Mouse (Mus musculus) brain, embryonic 14.5 days (tissue): ENCODE measurements around the gene Gkn2. TPM values are rescaled to one million over a fixed set of nuclear protein-coding genes. Genes with fewer than 3 reads are reported as not detected.

Experiments used
- DNase-seq: peaks from one replicate; pipeline ENCODE4 v3.0.0-alpha.2; 2011; ENCODE audit warnings: low read depth
- CTCF ChIP-seq: fragments of 200-500 bp; IDR thresholded peaks from 2 replicates; pipeline ENCODE4 v1.5.1; 2012; ENCODE audit warnings: inconsistent platforms, mild to moderate bottlenecking, moderate library complexity, borderline replicate concordance; ENCODE audit not compliant: insufficient read depth, insufficient read length; ENCODE audit errors: extremely low read depth
- POLR2A ChIP-seq: fragments of 200-500 bp; IDR thresholded peaks from 2 replicates; pipeline ENCODE4 v1.6.1; 2012; ENCODE audit warnings: mild to moderate bottlenecking, inconsistent platforms, borderline replicate concordance; ENCODE audit not compliant: poor library complexity, insufficient read depth, insufficient read length, severe bottlenecking; ENCODE audit errors: extremely low read depth
- polyA plus RNA-seq: library from polyadenylated mRNA; depleted of rRNA; stranded (reverse); fragments of >200 nt; gene quantifications from 2 replicates; pipeline ENCODE4 v1.2.3, GENCODE M21; 2012; rRNA removed

Gkn2 gene
- 0.09 TPM in 1 of 2 replicates, not detected in the other for polyA plus RNA-seq

DNA sequence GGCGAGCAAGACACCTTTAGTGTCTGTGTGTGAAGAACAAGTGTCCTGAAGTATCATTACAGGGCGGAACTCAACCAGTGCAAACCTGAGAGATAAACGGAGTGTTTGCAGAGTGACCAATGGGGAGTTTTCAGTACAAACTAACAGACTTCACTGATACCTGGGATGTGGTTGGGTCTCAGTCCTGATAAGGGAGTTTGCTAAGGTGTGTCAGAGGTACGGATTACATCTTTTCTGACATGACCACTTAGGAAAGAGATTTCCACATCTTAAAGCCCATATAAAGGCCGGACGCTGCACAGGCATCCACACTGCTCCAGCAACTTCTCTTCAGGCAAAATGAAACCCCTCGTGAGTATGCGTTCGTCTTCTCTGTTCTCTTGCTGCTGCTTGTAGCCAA is at the start of gene Gkn2:
Gene Gkn2 (plus strand): TSS at position 301 of the 400 bp plus-strand sequence.
- no peak for DNase-seq
- no peak for TF ChIP-seq CTCF
- TF ChIP-seq POLR2A: no peak

DNA sequence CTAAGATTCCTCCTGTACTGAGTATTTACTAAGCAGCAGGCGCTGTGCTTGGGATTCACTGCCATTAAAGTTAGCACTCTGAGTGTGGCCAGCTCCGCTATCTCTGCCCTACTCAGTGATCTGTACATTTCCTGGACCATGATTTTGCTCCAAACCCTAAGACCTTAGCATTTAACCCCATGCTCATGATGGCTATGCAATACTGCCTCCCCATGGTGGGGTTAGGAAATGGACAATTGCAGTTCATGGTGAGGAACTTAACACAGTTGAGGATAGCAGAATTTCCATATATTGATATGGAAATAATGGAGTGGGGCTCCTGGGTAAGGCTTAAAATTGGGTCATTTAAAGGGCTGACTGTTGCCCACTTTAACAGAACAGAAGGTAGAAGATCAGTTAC is 49.8 kb upstream of the Gkn2 start:
- DNase-seq: peak; percentile 34
- TF ChIP-seq POLR2A: no peak
- TF ChIP-seq CTCF: peak; percentile 47; the same call in 1 of the 2 replicates

DNA sequence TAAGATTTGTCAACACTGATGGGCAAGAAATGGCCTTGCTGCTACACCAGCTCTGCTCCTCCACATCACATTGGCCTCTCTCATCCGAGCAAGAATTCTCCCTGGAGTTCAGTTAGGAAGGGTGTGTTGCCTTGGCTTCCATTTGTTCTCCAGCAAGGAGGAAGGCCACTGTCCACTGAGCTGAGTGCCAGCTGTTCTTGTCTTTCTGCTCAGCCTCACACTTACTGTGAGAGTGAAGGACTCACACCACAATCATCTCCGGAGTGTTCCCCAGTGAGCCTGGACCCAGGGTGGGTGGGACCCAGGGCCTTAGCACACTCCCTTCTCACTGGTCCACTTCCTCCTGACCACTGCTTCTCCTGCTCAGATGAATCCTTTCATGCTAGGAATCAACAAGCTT is 46.2 kb upstream of the Gkn2 start:
- TF ChIP-seq CTCF (no peak), POLR2A (no peak)
- no peak for DNase-seq

DNA sequence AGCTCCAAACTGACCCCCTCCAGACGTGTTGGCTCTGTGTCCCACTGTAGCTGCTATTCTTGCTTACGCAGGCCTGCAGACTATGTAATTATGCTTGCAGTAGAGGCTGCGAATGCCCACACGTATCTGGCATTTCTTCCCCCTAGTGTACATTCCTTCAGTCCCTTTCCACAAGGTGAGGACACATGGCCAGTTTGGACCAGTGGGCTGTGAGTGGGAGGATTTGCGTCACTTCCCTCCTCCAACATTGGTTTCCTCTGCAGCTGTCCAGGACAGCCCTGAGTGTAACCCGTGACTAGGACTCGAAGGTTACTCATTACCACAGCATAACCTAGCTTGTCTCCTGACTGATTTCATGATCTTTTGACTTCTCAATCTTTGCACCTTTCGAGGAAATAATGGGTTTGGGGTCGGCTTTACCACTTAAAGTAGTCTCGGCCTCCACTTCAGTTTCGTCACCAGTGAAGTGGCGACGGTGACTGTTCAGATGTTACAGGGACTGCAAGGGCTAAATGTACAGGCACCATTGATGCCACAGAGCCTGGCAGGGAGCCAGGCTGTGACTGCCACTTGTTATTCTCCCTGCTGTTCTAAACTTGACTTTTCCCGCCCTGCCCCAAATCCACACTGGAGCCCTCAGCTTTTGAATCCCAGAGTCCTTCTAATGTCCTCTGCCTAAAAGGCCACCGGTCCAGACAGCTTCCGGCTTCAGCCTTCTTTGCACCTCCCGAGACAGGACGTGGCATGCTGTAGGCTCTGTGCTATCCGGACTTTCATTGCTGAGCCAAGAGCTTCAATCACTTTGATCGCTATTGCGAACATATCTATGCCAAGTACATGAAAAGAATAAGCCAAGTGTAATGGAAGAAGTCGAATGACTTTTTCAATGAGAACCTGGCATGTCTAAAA is 44.6 kb upstream of the Gkn2 start:
- DNase-seq: peak; percentile 35
- TF ChIP-seq POLR2A (no peak), CTCF (no peak)

DNA sequence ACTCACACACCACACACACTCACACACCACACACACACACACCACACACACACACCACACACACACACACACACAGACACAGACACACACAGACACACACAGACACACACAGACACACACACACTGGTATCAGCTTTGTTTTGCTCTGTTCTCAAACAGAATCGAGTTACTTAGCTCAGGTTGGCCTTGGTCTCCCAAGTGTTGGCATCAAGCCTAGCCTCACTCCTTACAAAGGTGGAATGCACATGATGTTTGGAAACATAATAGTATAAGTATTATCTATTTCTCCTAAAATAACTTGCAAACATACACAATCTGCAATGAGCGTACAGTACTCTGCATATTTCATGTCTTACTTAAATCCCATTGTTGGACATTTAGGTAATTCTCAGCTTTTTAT is 40.8 kb upstream of the Gkn2 start:
- DNase-seq: no peak
- no peak for TF ChIP-seq POLR2A
- no peak for TF ChIP-seq CTCF

DNA sequence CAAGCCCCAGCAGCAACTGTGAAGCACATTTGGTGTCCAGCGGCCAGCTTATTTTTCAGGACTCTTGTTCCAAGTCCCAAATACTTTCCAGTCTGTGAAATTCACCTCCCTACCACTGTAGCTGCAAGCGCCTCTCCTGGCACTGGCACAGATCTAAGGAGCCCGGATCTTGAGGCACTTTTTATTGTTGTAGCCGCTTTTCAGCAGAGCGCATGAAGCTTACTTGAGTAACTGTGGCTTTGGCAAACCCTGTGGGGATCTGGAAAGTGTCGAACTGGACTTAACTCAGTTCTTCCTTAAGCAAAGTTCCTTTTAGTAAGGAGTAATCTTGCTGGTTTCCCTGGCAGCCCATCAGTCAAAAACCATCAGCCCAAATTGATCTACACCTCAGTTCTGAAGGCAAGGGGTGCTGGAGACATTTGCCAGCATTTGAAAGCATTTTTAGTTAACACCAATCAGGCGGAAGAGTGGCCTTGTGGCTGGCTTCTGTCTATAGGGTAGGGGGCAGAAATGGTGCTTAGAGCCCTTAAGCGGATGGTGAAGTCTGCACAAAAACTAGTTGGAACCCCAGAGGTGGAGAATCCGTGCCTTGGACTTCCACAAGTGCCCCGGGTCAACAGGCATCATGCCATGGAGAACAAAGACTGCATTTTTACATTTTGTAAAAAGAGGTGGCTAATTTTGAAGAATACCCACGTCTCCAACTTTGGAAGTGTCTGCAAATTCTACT is 38.6 kb upstream of the Gkn2 start:
- TF ChIP-seq CTCF (peak; percentile 25; the same call in 1 of the 2 replicates), POLR2A (no peak)

DNA sequence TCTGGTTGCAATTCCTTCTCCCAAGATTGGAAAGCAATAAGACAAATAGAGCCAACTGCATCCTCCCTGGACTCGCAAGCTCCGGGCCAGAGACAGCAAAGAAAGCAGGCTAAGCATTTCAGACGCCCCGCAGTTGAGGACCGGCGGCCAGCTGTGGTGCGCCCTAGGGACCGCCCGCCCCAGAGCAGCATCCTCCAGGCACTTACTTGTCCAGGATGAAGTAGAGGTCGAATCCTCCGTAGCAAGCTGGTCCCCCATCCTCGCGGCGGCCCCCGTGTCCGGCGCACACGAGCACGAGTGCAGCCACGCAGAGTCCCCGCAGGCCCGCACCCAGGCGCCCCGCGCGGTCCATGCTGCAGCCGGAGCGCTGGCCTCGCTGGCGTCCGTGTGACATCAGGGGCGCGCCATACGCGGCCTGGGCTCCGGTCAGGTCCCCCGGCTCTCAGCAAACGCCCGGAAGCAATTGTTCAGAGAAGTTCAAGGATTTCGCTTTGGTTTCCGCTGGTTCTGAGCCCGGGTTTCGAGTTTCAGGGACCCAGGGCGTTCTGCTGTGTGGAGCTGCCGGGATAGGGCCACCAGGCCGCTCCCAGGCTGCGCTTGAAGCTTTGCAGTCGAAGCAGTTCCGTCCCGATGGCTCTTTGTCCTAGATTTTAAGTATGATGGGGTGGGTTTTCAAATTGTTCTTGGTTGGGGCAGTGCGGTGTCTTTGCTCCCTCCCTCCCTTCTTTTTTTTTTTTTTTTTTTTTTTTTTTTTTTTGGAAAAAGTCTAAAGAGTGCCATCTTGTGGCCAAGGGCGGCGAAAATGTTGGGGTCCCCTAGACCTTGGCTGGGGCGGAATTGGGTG is 37.8 kb upstream of the Gkn2 start, which contains the start of gene Antxr1:
Gene Antxr1 (minus strand): TSS at position 731 of the 844 bp plus-strand sequence.
- DNase-seq: peak; percentile 72
- TF ChIP-seq CTCF: peak; percentile 57; the same call in 1 of the 2 replicates
- no peak for TF ChIP-seq POLR2A

More for the DNA sequence above, 38.6 kb upstream of the Gkn2 start:
- peak; percentile 85 for DNase-seq

DNA sequence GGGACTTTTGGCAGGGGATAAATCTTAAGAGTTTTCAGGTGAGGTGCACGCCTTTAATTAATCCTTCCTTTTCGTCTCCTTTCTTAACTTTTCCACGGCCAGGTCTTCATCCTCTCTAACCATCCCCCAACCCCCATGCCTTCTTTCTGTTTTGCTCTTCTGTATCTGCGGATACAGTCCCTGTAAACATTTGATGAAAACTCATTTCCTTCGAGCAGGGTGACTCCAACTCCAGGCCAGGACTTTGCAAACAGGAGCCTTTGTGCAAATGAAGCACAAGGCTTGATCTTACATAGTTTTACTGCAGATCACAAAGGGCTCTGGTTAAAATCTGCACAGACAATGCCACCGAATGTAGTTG is 37.2 kb upstream of the Gkn2 start:
- TF ChIP-seq CTCF (no peak), POLR2A (no peak)
- no peak for DNase-seq

DNA sequence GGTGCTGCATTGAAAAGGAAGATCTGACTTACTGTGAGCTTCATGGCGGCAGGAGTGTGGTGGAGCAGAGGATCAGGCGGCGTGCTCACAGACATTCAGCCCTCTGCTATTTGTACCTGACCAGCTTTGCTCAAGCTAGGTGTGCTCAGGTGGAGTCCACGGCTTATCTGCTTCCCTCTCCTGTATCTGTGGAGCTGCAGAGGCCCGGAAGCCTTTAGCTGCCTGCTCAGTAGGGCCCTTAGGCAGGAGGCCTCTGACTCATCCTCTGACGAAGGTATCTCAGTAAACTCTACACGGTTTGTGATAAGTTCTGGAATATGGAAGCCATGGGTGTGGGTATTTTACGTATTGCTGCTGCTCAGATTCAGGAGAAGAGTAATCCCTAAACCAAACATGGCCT is 22.3 kb upstream of the Gkn2 start, which contains the start of gene Gkn1:
Gene Gkn1 (minus strand): TSS at position 114 of the 400 bp plus-strand sequence.
- DNase-seq: no peak
- no peak for TF ChIP-seq POLR2A
- no peak for TF ChIP-seq CTCF

DNA sequence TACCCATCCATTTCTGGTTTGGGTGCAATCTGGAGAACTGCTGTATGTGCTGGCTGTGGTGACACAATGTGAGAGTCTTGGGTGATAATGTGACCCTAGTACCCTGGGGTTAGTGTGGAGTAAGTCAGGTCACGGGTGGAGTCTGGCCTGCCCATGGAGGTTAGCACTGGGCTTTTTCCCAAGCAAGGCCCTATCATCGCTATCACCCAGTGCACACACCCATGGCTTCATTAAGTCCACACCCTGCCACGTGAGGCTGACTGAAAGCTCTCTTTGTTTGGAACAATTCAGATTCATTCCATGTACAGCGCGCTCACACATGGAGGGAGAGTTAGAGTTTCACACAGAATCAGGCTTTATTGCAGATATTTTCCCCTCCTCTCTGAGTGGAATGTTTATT is 18.7 kb upstream of the Gkn2 start:
- TF ChIP-seq POLR2A (no peak), CTCF (no peak)
- peak; percentile 44 for DNase-seq
